Mouse (Mus musculus): Measurements from ENCODE around the gene Drg2. TPM values are rescaled to one million over a fixed set of nuclear protein-coding genes. Genes with fewer than 3 reads are reported as not detected.

The Drg2 gene
- polyA plus RNA-seq, 1 experiment from 2014 or later = 65.7 TPM

GRCm38 (mm10) chr11:60514941-60515340 lies 60.5 kb downstream of the Drg2 start:
- no peak overlapping the region for H3K4me2 ChIP-seq (ENCODE audit: low read depth, low read length)
- no peaks in the 10 kb centered on the region for H3K9me3 ChIP-seq (replicated peaks; ENCODE audit: control insufficient read depth, low read length)
- no peak for ATAC-seq (replicated peaks; ENCODE audit: extremely low read depth, insufficient read depth, low FRiP score)
- H3K27ac ChIP-seq (ENCODE audit: low read length) = no peak overlapping the region
- no peaks in the 10 kb centered on the region for H3K4me1 ChIP-seq (ENCODE audit: control insufficient read depth, insufficient read depth, low read length)
- no peak overlapping the region for H3K9ac ChIP-seq (ENCODE audit: low read length)
- no peak overlapping the region for H3K4me3 ChIP-seq (ENCODE audit: low read length)
- WGBS = 46% methylated on average over 2 of the region's 2 CpGs
- no peaks in the 10 kb centered on the region for H3K36me3 ChIP-seq (ENCODE audit: control insufficient read depth, insufficient read depth)
- H3K27me3 ChIP-seq (ENCODE audit: control insufficient read depth, insufficient read depth, low read length) = peaks cover 4% of the 10 kb centered on the region; the same call in 1 of the 2 replicates

- no peak overlapping the region for H3K27ac ChIP-seq (ENCODE audit: low read length)
- no peak overlapping the region for H3K4me3 ChIP-seq (ENCODE audit: low read length)
- H3K9ac ChIP-seq (ENCODE audit: low read length) = no peak overlapping the region
- no peaks in the 10 kb centered on the region for H3K36me3 ChIP-seq (ENCODE audit: control insufficient read depth, insufficient read depth)
- no peaks in the 10 kb centered on the region for H3K27me3 ChIP-seq (ENCODE audit: control insufficient read depth, insufficient read depth, low read length)
- 63% methylated on average over 4 of the region's 4 CpGs for WGBS
- ATAC-seq (replicated peaks; ENCODE audit: extremely low read depth, insufficient read depth, low FRiP score) = no peak
- no peaks in the 10 kb centered on the region for H3K9me3 ChIP-seq (replicated peaks; ENCODE audit: control insufficient read depth, low read length)
- no peak overlapping the region for H3K4me2 ChIP-seq (ENCODE audit: low read depth, low read length)
- no peaks in the 10 kb centered on the region for H3K4me1 ChIP-seq (ENCODE audit: control insufficient read depth, insufficient read depth, low read length)
Measured at GRCm38 (mm10) chr11:60518305-60518704, 63.9 kb downstream of the Drg2 start.

Other genes with a start within 250 kb of the Drg2 start
- gene Srebf1, start 232.0 kb upstream of the Drg2 start, polyA plus RNA-seq (2015; fragmentation: Nextera tagmentation; extraction: Ambion mirVana) = 36.1 and 47.0 TPM in 2 replicates
- gene Tom1l2, start 101.7 kb upstream of the Drg2 start, polyA plus RNA-seq (2015; fragmentation: Nextera tagmentation; extraction: Ambion mirVana) = 40.0 and 41.0 TPM in 2 replicates
- gene Drc3, start 101.3 kb upstream of the Drg2 start, polyA plus RNA-seq (2015; fragmentation: Nextera tagmentation; extraction: Ambion mirVana) = 2.5 and 3.6 TPM in 2 replicates
- gene Gid4, start 37.4 kb upstream of the Drg2 start, polyA plus RNA-seq (2015; fragmentation: Nextera tagmentation; extraction: Ambion mirVana) = 20.2 and 21.2 TPM in 2 replicates
- gene Atpaf2, start 36.1 kb upstream of the Drg2 start, polyA plus RNA-seq (2015; fragmentation: Nextera tagmentation; extraction: Ambion mirVana) = 58.2 and 59.4 TPM in 2 replicates
- gene Myo15, start 14.7 kb downstream of the Drg2 start, polyA plus RNA-seq (2015; fragmentation: Nextera tagmentation; extraction: Ambion mirVana) = 0.04 and 0.13 TPM in 2 replicates
- gene Alkbh5, start 81.8 kb downstream of the Drg2 start, polyA plus RNA-seq (2015; fragmentation: Nextera tagmentation; extraction: Ambion mirVana) = 33.9 and 37.2 TPM in 2 replicates
- gene Llgl1, start 245.1 kb downstream of the Drg2 start, polyA plus RNA-seq (2015; fragmentation: Nextera tagmentation; extraction: Ambion mirVana) = 28.9 and 33.9 TPM in 2 replicates